Mouse (Mus musculus): ENCODE results near the gene Ctla2a.

DNA sequence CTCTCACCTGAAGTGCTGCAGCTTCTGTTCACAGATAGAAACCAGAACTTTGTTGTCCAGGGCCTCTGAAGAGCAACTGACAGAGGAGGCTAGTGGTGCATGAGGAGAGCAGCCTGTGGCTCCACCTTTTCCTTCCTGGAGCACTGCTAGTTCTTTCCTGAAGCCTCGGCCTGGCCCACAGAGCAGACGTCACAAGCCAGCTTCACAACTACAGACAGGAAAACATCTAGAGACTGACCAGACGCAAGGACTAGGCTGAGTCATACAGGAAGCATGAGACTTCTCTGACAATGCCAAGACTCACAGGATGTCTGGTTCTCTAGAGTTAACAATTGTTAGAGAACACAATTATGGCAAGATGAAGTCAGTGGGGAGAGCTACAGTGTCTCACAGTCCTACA, 39.1 kb downstream of the Ctla2a start, which contains the start of gene Ctla2b:
- TF ChIP-seq CTCF (IDR thresholded peaks at IDR 0.05; ENCODE audit: borderline replicate concordance, insufficient read depth, low read depth, low read length) = no peak
- no peak for TF ChIP-seq POLR2A (IDR thresholded peaks at IDR 0.05; ENCODE audit: borderline replicate concordance, insufficient read depth, low read length)
